Mouse (Mus musculus): ENCODE measurements around the gene Clcn5.

Clcn5 gene

GRCm38 (mm10) chrX:7319089-7319721, at the start of gene Clcn5:
Gene Clcn5 (minus strand): TSS chrX:7319358.
- DNase-seq (ENCODE audit: low spot score), result peak; percentile 94

GRCm38 (mm10) chrX:7325455-7325854, 6.3 kb upstream of the Clcn5 start:
- DNase-seq (ENCODE audit: low spot score), result no peak

GRCm38 (mm10) chrX:7322288-7322687, 3.1 kb upstream of the Clcn5 start:
- peak; percentile 76 for DNase-seq (ENCODE audit: low spot score)

- DNase-seq (ENCODE audit: low spot score), result no peak
Observed at GRCm38 (mm10) chrX:7320571-7320970, 1.4 kb upstream of the Clcn5 start.

GRCm38 (mm10) chrX:7318551-7319025, 570 bp downstream of the Clcn5 start:
- DNase-seq (ENCODE audit: low spot score), result no peak

- DNase-seq (ENCODE audit: low spot score), result no peak
Observed at GRCm38 (mm10) chrX:7315115-7315514, 4.0 kb downstream of the Clcn5 start.

- no peak for DNase-seq (ENCODE audit: low spot score)
Observed at GRCm38 (mm10) chrX:7314645-7315044, 4.5 kb downstream of the Clcn5 start.

GRCm38 (mm10) chrX:7308242-7308641, 10.9 kb downstream of the Clcn5 start:
- no peak for DNase-seq (ENCODE audit: low spot score)

- DNase-seq (ENCODE audit: low spot score), result no peak
Observed at GRCm38 (mm10) chrX:7306861-7307260, 12.3 kb downstream of the Clcn5 start.

GRCm38 (mm10) chrX:7292981-7293380, 26.2 kb downstream of the Clcn5 start:
- no peak for DNase-seq (ENCODE audit: low spot score)

- no peak for DNase-seq (ENCODE audit: low spot score)
Observed at GRCm38 (mm10) chrX:7292151-7292768, 26.9 kb downstream of the Clcn5 start.

GRCm38 (mm10) chrX:7288976-7289375, 30.2 kb downstream of the Clcn5 start:
- DNase-seq (ENCODE audit: low spot score), result no peak

GRCm38 (mm10) chrX:7287051-7287734, 32.0 kb downstream of the Clcn5 start:
- no peak for DNase-seq (ENCODE audit: low spot score)

GRCm38 (mm10) chrX:7282636-7283035, 36.5 kb downstream of the Clcn5 start:
- no peak for DNase-seq (ENCODE audit: low spot score)

GRCm38 (mm10) chrX:7279722-7280121, 39.4 kb downstream of the Clcn5 start:
- DNase-seq (ENCODE audit: low spot score), result no peak

GRCm38 (mm10) chrX:7276564-7276963, 42.6 kb downstream of the Clcn5 start:
- no peak for DNase-seq (ENCODE audit: low spot score)

GRCm38 (mm10) chrX:7261149-7261548, 58.0 kb downstream of the Clcn5 start:
- no peak for DNase-seq (ENCODE audit: low spot score)

- DNase-seq (ENCODE audit: low spot score), result no peak
Observed at GRCm38 (mm10) chrX:7260400-7261113, 58.6 kb downstream of the Clcn5 start.

GRCm38 (mm10) chrX:7259718-7260117, 59.4 kb downstream of the Clcn5 start:
- DNase-seq (ENCODE audit: low spot score), result no peak

- DNase-seq (ENCODE audit: low spot score), result no peak
Observed at GRCm38 (mm10) chrX:7256022-7256421, 63.1 kb downstream of the Clcn5 start.

GRCm38 (mm10) chrX:7204099-7204498, 115.1 kb downstream of the Clcn5 start:
- no peak for DNase-seq (ENCODE audit: low spot score)

- no peak for DNase-seq (ENCODE audit: low spot score)
Observed at GRCm38 (mm10) chrX:7203535-7203934, 115.6 kb downstream of the Clcn5 start.

GRCm38 (mm10) chrX:7197833-7198232, 121.3 kb downstream of the Clcn5 start:
- no peak for DNase-seq (ENCODE audit: low spot score)
